Mouse (Mus musculus): ENCODE results near the gene Lhpp. TPM values are rescaled to one million over a fixed set of nuclear protein-coding genes. Genes with fewer than 3 reads are reported as not detected.

Lhpp gene
- 1.9 and 3.1 TPM in 2 replicates for total RNA-seq (2023)

DNA sequence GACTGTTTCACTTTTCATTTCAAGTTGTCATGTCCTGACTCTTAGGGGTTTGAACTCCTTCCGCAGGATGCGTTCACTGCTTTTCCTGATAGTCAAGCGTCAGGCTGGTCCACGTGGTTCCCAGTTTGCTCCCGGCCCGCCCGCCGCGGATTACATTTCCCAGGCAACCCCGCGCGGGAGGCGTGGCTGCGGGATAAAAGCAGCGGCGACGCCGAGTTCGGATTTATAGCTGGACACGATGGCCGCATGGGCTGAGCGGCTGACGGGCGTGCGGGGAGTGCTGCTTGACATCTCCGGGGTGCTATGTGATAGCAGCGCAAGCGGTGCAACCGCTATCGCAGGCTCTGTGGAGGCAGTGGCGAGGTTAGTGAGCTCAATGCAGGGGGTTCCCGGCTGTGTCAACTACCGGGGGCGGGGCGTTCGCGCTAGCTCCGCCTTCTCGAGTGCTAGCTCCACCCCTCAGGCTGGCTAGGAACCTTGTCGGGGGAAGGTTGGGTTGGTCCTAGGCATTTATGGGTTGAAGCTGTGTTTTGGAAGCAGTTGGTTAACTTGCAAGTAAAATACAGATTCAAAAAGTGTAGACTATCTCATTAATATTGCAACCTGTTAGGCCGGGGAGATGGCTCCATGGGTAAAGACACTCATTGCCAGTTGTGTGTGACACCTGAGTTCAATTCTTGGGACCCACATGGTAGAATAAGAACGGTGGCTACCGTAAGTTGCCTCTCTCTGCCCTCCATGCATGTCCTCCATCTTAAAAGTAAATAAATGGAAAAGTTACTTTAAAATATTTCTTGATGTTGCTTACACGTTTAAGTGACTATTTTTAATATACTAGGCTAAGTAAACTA is at the start of gene Lhpp:
Lhpp (plus strand) TSS at position 171 of the 851 bp plus-strand sequence.

DNA sequence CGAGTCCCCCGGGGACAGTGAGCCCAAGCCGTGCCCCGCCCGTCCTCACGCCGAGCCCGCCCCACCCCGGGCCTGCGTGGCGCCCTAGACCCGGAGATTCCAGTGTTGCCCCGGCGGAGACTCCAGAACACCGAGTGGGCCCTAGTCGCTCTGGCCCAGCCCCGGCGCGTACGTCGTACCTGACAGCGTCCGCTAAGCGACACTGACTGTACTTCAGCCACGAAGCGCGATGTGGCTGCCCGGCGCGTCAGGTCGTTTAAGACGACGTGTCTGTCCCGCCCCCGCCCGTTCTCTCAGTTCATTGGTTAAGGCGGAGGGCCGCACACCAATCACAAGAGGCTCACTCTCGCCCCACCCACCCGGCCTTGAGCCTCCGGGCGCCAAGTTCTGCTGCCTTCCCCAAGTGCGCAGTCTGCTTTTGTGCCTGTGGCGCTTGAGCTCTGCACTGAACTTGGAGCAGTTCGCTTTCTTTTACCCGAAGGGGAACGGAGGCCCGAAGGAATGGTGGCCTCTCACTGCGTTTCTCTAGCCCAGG is 34.3 kb upstream of the Lhpp start, which contains the start of gene Oat:
Oat (minus strand) TSS at position 283 of the 535 bp plus-strand sequence.

DNA sequence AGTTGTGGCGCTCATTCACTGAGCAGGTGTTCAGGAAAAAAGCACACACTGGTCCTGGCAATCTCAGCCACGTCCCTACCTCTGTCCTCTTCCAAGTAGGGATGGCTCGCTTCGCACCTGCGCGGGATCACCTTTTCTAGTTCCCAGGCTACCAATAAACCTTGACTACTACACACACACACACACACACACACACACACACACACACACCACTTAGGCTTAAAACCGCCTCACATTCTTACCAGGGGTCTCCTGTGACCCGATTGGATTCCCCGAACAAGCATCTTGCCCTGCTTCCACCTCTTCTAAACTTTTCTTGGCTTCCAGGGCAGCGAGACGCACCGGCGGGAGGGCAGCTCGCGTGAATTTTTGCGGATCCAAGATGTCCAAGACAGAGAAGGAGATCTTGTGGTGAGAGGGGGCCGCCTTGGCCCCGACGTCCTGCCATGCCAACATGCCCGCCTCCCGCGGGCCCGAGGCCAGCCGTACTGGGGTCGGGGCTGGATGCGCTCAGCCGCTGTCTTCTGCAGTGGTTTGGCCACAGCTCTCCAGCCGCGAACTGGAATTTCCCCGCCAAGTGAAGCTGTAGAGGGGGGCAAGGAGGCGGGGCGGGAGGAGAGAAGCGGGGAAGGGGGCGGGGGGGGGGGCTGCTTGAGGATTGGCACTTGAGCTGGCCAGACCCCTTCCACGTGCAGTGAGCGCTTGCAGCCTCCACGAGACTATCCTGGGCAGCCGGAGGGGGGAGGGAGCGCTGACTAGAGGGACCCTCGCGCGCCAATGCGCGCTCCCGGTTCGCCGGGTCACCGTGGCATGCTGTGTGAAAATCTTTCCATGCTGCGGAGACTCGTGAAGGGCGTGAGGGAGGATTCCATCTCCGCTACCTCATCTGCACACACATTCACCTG is 11.1 kb upstream of the Lhpp start, which contains the start of gene Nkx1-2:
Nkx1-2 (minus strand) TSS at position 567 of the 905 bp plus-strand sequence.

Other genes starting within 250 kb of the Lhpp start
- gene Oat, start 34.2 kb upstream of the Lhpp start, total RNA-seq (2023), result 49.4 and 55.1 TPM in 2 replicates
- not detected in 2 replicates for gene Nkx1-2, start 11.0 kb upstream of the Lhpp start, total RNA-seq (2023)
- 45.7 and 63.4 TPM in 2 replicates for gene Fam53b, start 203.2 kb downstream of the Lhpp start, total RNA-seq (2023)
- gene Eef1akmt2, start 242.0 kb downstream of the Lhpp start, total RNA-seq (2023), result 14.1 and 20.7 TPM in 2 replicates
- 44.2 and 50.0 TPM in 2 replicates for gene Abraxas2, start 248.6 kb downstream of the Lhpp start, total RNA-seq (2023)

Measured in neutrophil, adult 65 days (primary cell).